Mouse (Mus musculus): ENCODE results near the gene Cubn. TPM values are rescaled to one million over a fixed set of nuclear protein-coding genes. Genes with fewer than 3 reads are reported as not detected.

Gene Cubn
- polyA plus RNA-seq, 2 experiments, result 0.04 to 0.06 TPM

DNA sequence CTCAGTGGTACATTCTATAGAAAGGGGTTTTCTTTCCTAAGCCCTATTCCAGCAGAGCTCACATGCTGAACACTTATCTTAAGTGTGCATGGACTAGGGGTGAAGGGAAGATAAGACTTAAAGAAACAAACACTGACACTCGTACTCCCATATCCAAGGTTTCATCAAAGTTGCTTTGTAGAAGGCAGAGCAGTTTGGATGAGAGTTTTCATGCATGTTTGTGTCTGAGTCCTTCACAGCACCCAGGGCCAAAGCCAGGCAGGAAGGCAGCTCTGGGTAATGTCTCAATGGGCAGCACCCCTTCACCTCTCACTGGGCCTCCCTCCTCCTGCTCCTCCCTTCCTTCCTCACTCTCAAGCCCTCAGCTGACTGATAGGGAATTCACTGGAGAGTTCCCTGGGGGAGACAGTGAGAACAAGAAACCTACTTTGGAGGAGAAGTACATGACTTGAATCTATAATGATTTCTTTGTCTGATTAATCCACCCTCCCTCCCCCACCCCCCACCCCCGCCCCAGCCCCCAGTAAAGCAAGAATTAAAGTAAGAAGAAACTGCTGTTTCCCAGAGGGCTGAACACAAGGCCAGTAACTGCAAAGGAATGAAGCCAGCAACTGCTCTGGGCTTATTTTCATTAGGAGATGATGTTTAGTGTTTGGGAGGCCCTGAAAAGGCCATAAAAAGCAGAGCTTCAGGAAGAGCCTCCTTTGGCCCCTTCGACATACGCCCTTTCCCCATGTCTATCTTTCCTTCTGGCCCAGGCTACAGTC is 106.7 kb downstream of the Cubn start:
- Histone ChIP-seq H3K9me3 (ENCODE audit: control insufficient read depth, low read length) (no peaks in the 10 kb centered on the region), H3K4me3 (ENCODE audit: insufficient read depth in 1 of 2, low read depth in 2 of 2, low read length in 2 of 2) (peak overlapping the region in 1 of 2 experiments; percentile 33; a peak in 1 of 4 replicates), H3K9ac (replicated peaks) (peak overlapping the region; percentile 46), H3K27ac (peak overlapping the region; percentile 70), H3K4me1 (replicated peaks; ENCODE audit: control insufficient read depth in 2 of 2, insufficient read depth in 2 of 2, low read length in 1 of 2) (peaks cover 22 to 24% of the 10 kb centered on the region in 2 experiments), H3K4me2 (ENCODE audit: low read depth) (peak overlapping the region; percentile 59), H3K36me3 (replicated peaks; ENCODE audit: control insufficient read depth, insufficient read depth, low read depth) (no peaks in the 10 kb centered on the region), H3K27me3 (ENCODE audit: control insufficient read depth, insufficient read depth, low read length) (no peaks in the 10 kb centered on the region)
- TF ChIP-seq EP300 (IDR thresholded peaks at IDR 0.05; ENCODE audit: low read depth) (peak; percentile 87), CTCF (IDR thresholded peaks at IDR 0.05; ENCODE audit: low read depth) (no peak)
- DNase-seq (ENCODE audit: low read depth in 3 of 3, low spot score in 3 of 3), result peak; percentile 65 to 74 (median 71)
- 16% methylated on average over 4 of the region's 4 CpGs for WGBS (ENCODE audit: insufficient replicate concordance)
- peak; percentile 94 for ATAC-seq (ENCODE audit: insufficient read depth)

DNA sequence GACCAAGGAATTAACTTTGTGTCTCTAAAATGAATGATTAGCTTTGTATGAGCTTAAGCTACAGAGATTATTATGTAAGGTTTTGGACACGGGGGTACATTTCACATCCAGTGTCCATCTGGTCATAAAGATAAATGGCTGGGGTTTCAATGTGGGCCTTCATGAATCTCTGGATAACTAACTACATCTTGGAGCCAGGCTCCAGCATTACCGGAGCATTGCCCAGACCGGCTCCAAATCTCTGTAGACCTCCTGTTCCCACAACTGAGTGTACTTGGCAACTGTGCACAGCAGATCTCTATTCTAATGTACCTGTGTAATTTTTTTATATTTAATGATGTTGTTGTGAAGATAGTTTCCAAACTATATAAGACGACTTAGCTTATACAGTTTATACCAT is 115.4 kb downstream of the Cubn start:
- no peak for TF ChIP-seq EP300 (IDR thresholded peaks at IDR 0.05; ENCODE audit: low read depth)
- no peak for TF ChIP-seq CTCF (IDR thresholded peaks at IDR 0.05; ENCODE audit: low read depth)
- Histone ChIP-seq H3K36me3 (replicated peaks; ENCODE audit: control insufficient read depth, insufficient read depth, low read depth) (no peaks in the 10 kb centered on the region), H3K4me2 (ENCODE audit: low read depth) (no peak overlapping the region), H3K27me3 (ENCODE audit: control insufficient read depth, insufficient read depth, low read length) (no peaks in the 10 kb centered on the region), H3K27ac (no peak overlapping the region), H3K9ac (replicated peaks) (no peak overlapping the region), H3K9me3 (ENCODE audit: control insufficient read depth, low read length) (no peaks in the 10 kb centered on the region), H3K4me1 (replicated peaks; ENCODE audit: control insufficient read depth in 2 of 2, insufficient read depth in 2 of 2, low read length in 1 of 2) (peaks cover 0 to 13% of the 10 kb centered on the region in 2 experiments; a peak in 2 of 4 replicates), H3K4me3 (ENCODE audit: insufficient read depth in 1 of 2, low read depth in 2 of 2, low read length in 2 of 2) (no peak overlapping the region)
- 55% methylated on average over 4 of the region's 4 CpGs for WGBS (ENCODE audit: insufficient replicate concordance)
- DNase-seq (ENCODE audit: low read depth in 3 of 3, low spot score in 3 of 3) (no peak), ATAC-seq (ENCODE audit: insufficient read depth) (no peak)

DNA sequence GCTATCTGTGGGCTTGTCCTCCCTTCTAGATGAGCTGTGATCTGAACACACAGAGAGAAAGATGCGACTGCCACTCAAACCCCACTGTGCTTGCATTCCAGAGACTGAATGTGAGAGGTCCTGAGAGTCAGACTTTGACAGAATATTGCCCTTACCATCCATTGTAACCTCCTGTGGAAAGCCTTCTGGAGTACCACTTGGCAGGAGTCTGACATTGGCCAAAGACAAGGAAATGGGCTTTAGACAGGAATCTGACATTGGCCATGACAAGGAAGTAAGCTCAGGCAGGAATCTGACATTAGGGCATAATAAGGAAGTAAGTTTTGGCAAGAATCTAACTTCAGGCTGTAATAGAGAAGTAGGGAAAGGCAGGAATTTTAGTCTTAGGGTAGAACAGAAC is 118.3 kb downstream of the Cubn start:
- Histone ChIP-seq H3K4me3 (ENCODE audit: insufficient read depth in 1 of 2, low read depth in 2 of 2, low read length in 2 of 2) (no peak overlapping the region), H3K9me3 (ENCODE audit: control insufficient read depth, low read length) (no peaks in the 10 kb centered on the region), H3K4me2 (ENCODE audit: low read depth) (no peak overlapping the region), H3K9ac (replicated peaks) (no peak overlapping the region), H3K36me3 (replicated peaks; ENCODE audit: control insufficient read depth, insufficient read depth, low read depth) (no peaks in the 10 kb centered on the region), H3K4me1 (replicated peaks; ENCODE audit: control insufficient read depth in 2 of 2, insufficient read depth in 2 of 2, low read length in 1 of 2) (peaks cover 0 to 15% of the 10 kb centered on the region in 2 experiments; a peak in 2 of 4 replicates), H3K27me3 (ENCODE audit: control insufficient read depth, insufficient read depth, low read length) (no peaks in the 10 kb centered on the region), H3K27ac (no peak overlapping the region)
- TF ChIP-seq CTCF (IDR thresholded peaks at IDR 0.05; ENCODE audit: low read depth) (no peak), EP300 (IDR thresholded peaks at IDR 0.05; ENCODE audit: low read depth) (no peak)
- 63% methylated on average over 1 of the region's 1 CpGs for WGBS (ENCODE audit: insufficient replicate concordance)
- no peak for ATAC-seq (ENCODE audit: insufficient read depth)
- DNase-seq (ENCODE audit: low read depth in 3 of 3, low spot score in 3 of 3), result no peak

DNA sequence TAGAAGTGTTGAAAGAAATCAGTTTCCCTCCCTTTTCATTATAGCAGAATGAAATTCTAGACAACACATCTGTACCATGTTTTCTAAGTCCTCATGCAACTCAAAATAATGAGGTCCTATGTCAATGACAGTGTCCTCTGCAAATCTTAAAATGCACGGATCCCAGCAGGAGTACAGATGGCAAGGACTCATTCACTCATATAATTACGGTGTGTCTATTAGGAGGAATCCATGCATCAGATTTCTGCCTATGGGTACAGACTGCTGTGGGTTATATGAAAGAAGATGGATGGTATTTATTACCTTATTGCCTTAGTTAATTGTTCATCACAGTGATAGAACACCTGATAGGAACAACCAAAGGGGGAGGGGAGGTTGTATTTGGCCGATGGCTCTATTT is 118.8 kb downstream of the Cubn start:
- ATAC-seq (ENCODE audit: insufficient read depth), result no peak

DNA sequence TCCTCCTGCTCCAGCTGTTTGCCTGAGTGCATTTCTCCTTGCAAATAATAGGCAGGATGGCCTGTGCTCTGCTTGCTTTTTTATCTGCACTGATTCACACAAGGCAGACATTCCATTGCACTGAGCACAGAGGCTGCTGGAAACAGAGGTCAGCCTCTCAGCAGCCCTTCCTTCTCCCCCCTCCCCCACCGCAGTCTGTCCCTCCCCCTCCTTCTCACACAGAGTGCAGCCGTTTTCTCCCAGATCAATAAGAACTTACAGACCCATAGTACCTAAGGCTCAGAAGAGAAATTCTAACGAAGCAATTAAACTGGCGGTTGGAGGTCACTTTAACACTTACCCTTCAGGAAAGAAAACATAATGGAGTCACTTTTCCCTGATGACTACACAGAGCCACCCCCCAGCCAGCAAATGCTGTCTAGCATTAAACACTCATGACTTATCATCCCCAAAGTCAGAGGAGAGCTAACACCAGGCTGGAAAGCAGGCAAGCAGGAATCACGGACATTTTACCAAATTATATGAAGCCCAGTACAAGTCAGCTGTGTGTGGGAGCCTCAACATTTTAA is 119.3 kb downstream of the Cubn start:
- Histone ChIP-seq H3K4me2 (ENCODE audit: low read depth) (peak overlapping the region; percentile 6; the same call in 1 of the 2 replicates), H3K36me3 (replicated peaks; ENCODE audit: control insufficient read depth, insufficient read depth, low read depth) (no peaks in the 10 kb centered on the region), H3K4me3 (ENCODE audit: insufficient read depth in 1 of 2, low read depth in 2 of 2, low read length in 2 of 2) (no peak overlapping the region), H3K4me1 (replicated peaks; ENCODE audit: control insufficient read depth in 2 of 2, insufficient read depth in 2 of 2, low read length in 1 of 2) (peaks cover 0 to 15% of the 10 kb centered on the region in 2 experiments; a peak in 2 of 4 replicates), H3K27ac (no peak overlapping the region; the same call in 1 of the 2 replicates), H3K9ac (replicated peaks) (no peak overlapping the region), H3K27me3 (ENCODE audit: control insufficient read depth, insufficient read depth, low read length) (no peaks in the 10 kb centered on the region), H3K9me3 (ENCODE audit: control insufficient read depth, low read length) (no peaks in the 10 kb centered on the region)
- ATAC-seq (ENCODE audit: insufficient read depth), result peak; percentile 74
- TF ChIP-seq CTCF (IDR thresholded peaks at IDR 0.05; ENCODE audit: low read depth) (no peak), EP300 (IDR thresholded peaks at IDR 0.05; ENCODE audit: low read depth) (no peak)
- 17% methylated on average over 5 of the region's 5 CpGs for WGBS (ENCODE audit: insufficient replicate concordance)
- no peak for DNase-seq (ENCODE audit: low read depth in 3 of 3, low spot score in 3 of 3)

More for the DNA sequence above, 118.8 kb downstream of the Cubn start:
- Histone ChIP-seq H3K9ac (replicated peaks) (no peak overlapping the region), H3K36me3 (replicated peaks; ENCODE audit: control insufficient read depth, insufficient read depth, low read depth) (no peaks in the 10 kb centered on the region), H3K4me3 (ENCODE audit: insufficient read depth in 1 of 2, low read depth in 2 of 2, low read length in 2 of 2) (no peak overlapping the region), H3K4me2 (ENCODE audit: low read depth) (no peak overlapping the region), H3K27ac (no peak overlapping the region), H3K27me3 (ENCODE audit: control insufficient read depth, insufficient read depth, low read length) (no peaks in the 10 kb centered on the region), H3K4me1 (replicated peaks; ENCODE audit: control insufficient read depth in 2 of 2, insufficient read depth in 2 of 2, low read length in 1 of 2) (peaks cover 0 to 15% of the 10 kb centered on the region in 2 experiments; a peak in 2 of 4 replicates), H3K9me3 (ENCODE audit: control insufficient read depth, low read length) (no peaks in the 10 kb centered on the region)
- TF ChIP-seq CTCF (IDR thresholded peaks at IDR 0.05; ENCODE audit: low read depth) (no peak), EP300 (IDR thresholded peaks at IDR 0.05; ENCODE audit: low read depth) (no peak)
- 59% methylated on average over 3 of the region's 3 CpGs for WGBS (ENCODE audit: insufficient replicate concordance)
- DNase-seq (ENCODE audit: low read depth in 3 of 3, low spot score in 3 of 3), result no peak
